Mouse (Mus musculus) kidney, postnatal 36 days (tissue): ENCODE measurements at regions not wholly inside any gene's neighbourhood (a gene's known extent, or its start where the extent isn't known, plus 50 kb on each side); places are given as distances from the start of the nearest gene placed in this dataset.

Source experiments
- DNase-seq, 2 experiments: peaks; one replicate each; pipeline ENCODE4 v3.0.0; 2021 to 2022; ENCODE audit warnings: mixed read lengths in 2 of 2

GRCm38 (mm10) chrX:121301915-121302314, 989.0 kb upstream of the H2afb3 start:
- DNase-seq = peak in 1 of 2 experiments; percentile 18

DNA sequence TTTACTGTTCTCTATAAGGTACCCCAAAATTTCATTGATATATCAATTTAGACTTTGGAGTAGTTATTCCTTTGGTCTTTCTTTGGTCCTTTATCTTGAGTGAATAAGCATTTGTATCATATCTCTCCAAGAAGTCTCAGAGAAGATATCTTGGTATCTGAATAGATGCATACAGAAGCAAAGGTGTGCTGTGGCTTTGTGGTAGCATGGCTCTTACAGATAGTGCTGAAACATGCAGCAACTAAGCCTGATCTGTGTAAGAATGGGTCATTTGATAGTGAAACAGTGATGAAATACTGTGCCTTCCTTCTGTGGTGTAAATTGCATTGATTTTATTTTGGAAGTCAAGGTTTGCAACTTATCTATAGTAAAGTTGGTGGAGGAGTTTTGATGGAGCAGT, 978.3 kb upstream of the H2afb3 start:
- no peak for DNase-seq

DNA sequence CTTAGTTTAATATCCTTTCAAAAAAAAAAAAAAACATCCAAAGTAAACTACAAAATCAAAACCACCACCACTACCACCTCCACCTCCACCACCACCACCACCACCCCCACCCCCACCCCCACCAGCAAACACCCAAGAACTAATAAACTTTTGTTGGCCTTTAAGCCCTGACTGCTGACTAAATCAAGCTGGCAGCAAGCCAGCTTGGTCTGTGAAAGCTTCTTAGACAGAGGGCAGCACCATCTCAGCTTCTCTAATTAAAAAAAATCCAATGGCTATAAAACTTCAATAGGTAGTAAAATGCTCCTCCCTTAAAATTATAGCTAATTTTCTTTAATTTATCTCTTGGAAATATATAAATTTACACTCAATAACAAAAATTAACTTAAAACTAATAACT, 957.2 kb upstream of the H2afb3 start:
- DNase-seq = peak in 1 of 2 experiments; percentile 4

- no peak for DNase-seq
These were observed 956.7 kb upstream of the H2afb3 start for GRCm38 (mm10) chrX:121269620-121270019.

DNA sequence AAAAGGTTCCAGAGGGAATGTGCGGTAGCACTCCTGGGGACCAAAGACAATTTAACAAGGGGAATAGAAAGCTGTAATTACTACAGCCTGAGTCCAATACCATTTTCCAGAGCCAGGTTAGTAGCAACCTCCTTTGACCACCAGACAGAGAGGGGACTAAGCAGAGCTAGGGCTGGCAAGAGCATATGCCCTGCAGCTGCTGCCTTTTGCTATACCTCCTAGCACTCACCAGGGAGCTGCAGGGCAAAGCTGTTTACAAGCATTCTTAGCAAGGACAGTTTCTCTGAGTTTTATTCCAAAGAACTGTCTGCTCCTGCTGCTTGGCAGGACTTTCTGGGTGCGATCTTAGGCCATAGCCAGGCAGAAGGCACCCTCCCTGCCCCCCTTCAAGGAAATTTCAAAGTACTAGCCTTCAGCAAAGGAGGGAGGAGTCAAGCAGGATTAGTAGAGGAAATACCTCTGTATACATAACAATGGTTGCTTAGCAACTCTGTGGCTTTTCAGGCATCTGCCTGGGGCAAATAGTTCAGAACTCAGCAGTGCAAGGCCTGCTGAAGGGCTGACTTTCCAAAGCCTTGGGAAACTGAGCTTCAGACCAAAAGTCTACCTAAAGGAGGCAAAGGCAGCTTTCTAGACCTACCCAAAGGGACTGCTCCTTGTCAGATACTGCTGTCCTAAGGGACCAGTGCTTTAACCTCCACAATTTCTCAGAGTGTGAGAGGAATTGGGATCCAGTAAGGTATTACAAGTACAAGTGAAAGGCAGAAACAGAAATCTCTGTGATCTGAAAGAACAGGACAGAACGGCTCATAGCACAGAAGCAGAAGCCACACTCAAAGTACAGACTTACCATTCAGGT, 919.5 kb upstream of the H2afb3 start:
- no peak for DNase-seq
